Mouse (Mus musculus) ES-Bruce4 (cell line): ENCODE measurements at regions not wholly inside any gene's neighbourhood (a gene's known extent, or its start where the extent isn't known, plus 50 kb on each side); places are given as distances from the start of the nearest gene placed in this dataset.

Experiments
- CTCF ChIP-seq: IDR thresholded peaks from one replicate; pipeline ENCODE4 v1.8.1; 2011; ENCODE audit warnings: low read depth, low read length
- POLR2A ChIP-seq: IDR thresholded peaks from one replicate; pipeline ENCODE4 v1.8.1; 2011; ENCODE audit warnings: low read length; ENCODE audit not compliant: insufficient read depth

DNA sequence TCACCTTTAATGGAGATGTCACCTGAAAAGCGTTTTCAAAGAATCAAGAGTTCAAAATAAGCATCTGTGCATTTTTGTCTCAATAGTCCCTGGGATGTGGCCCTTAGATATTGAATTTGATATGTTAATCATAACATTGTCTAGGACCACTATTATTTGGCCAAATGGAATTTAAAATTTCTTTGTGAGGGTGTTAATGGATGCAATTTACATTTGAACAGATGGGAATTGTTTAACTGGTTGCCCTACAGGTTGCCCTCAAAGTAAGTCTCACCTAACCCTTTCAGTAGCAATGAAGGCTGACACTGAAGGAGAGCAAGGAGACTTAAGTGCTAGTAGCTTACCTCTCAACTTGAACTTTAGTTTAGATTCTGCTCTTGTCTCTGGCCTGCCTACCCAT is 207.9 kb upstream of the Tmc3 start:
- no peak for TF ChIP-seq CTCF
- TF ChIP-seq POLR2A: no peak
